Mouse (Mus musculus): ENCODE measurements at regions not wholly inside any gene's neighbourhood (a gene's known extent, or its start where the extent isn't known, plus 50 kb on each side); places are given as distances from the start of the nearest gene placed in this dataset.

DNA sequence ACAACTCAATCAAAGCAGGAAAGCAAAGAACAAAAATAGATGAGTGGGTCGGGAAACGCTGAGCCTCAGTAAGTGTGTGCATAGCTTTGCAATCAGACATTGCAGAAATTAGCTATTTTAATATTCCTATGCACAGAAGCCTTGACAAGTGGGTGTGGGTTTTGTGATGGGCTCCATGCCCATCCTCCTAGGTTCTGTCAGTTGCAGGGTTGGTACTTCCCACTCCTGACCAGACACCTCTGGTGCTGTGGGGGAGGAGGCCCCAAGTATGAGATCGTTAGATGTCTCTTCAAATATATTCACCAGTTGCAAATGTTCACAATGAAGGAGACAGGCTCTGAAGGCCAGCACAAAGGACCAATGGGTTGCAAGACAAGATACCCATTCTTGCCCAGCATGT, 79.3 kb upstream of the Fam189a1 start:
- TF ChIP-seq CTCF (IDR thresholded peaks at IDR 0.05; ENCODE audit: insufficient read depth, low read length): no peak
- TF ChIP-seq POLR2A (IDR thresholded peaks at IDR 0.05; ENCODE audit: borderline replicate concordance, extremely low read depth, low read depth, low read length): no peak
